Mouse (Mus musculus) liver, embryonic 14.5 days (tissue): ENCODE data around the gene Celf1.

Experiments
- CTCF ChIP-seq: IDR thresholded peaks from 2 replicates; pipeline ENCODE4 v1.5.1; 2016; ENCODE audit warnings: antibody characterized with exemption, low read depth, control low read depth
- EP300 ChIP-seq: IDR thresholded peaks from 2 replicates; pipeline ENCODE4 v1.6.1; 2016; ENCODE audit warnings: antibody characterized with exemption, low read depth

GRCm38 (mm10) chr2:90916560-90917232, 23.5 kb upstream of the Celf1 start:
- TF ChIP-seq CTCF (no peak), EP300 (no peak)
